Mouse (Mus musculus) adrenal gland, postnatal 25 days (tissue): ENCODE results near the gene Gm13289. TPM values are rescaled to one million over a fixed set of nuclear protein-coding genes. Genes with fewer than 3 reads are reported as not detected.
A peak's percentile ranks its signal among the peaks of the same experiment; 100 is the strongest.
"Not testable (repeated sequence)": the region's sequence is repeated elsewhere in the genome, so short reads cannot be mapped to it uniquely, and the experiment has no call there.

ENCODE experiments used
- DNase-seq: peaks from one replicate; pipeline ENCODE4 v3.0.0; 2021; ENCODE audit warnings: mixed read lengths
- total RNA-seq: library from RNA; stranded (reverse); gene quantifications from 2 replicates; pipeline ENCODE4 v1.2.3, GENCODE M21; 2021

The Gm13289 gene
- total RNA-seq, 1 experiment from 2014 or later, result not detected

DNA sequence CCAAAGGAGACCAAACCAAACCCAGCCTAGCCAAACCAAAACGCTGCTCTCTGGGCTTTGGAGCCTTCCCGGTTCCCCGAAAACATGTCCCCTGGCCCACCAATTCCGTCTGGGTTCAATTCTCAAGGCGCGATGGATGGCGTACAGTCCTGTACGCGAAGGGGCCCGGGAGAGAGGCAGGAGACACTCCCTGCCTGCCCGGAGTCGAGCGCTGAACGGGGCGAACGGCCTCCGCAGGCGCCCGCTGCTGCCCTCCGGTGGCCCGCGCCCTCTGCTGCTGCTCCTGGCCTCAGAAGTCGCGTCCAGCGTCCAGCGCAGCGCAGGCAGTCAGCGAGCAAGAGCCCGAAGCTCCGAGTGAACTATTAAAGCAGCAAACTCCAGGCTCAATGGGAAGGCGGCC, 5.6 kb downstream of the Gm13289 start:
- peak; percentile 22 for DNase-seq

DNA sequence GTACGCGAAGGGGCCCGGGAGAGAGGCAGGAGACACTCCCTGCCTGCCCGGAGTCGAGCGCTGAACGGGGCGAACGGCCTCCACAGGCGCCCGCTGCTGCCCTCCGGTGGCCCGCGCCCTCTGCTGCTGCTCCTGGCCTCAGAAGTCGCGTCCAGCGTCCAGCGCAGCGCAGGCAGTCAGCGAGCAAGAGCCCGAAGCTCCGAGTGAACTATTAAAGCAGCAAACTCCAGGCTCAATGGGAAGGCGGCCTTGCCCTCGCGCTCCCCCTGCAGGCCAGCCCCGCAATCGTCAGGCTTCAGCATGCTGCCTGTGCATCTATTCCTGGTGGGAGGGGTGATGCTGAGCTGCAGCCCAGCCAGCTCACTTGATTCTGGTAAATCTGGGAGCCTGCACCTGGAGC, 8.7 kb downstream of the Gm13289 start, which contains the start of gene Gm13276:
TSS of gene Gm13276 (plus strand) at position 301 of the 400 bp plus-strand sequence.
- DNase-seq, result not testable (repeated sequence)

DNA sequence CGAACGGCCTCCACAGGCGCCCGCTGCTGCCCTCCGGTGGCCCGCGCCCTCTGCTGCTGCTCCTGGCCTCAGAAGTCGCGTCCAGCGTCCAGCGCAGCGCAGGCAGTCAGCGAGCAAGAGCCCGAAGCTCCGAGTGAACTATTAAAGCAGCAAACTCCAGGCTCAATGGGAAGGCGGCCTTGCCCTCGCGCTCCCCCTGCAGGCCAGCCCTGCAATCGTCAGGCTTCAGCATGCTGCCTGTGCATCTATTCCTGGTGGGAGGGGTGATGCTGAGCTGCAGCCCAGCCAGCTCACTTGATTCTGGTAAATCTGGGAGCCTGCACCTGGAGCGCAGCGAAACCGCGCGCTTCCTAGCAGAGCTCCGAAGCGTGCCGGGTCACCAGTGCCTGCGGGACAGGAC, 11.7 kb downstream of the Gm13289 start, which contains the start of gene Gm13277:
TSS of gene Gm13277 (plus strand) at position 231 of the 400 bp plus-strand sequence.
- DNase-seq, result peak; percentile 60

DNA sequence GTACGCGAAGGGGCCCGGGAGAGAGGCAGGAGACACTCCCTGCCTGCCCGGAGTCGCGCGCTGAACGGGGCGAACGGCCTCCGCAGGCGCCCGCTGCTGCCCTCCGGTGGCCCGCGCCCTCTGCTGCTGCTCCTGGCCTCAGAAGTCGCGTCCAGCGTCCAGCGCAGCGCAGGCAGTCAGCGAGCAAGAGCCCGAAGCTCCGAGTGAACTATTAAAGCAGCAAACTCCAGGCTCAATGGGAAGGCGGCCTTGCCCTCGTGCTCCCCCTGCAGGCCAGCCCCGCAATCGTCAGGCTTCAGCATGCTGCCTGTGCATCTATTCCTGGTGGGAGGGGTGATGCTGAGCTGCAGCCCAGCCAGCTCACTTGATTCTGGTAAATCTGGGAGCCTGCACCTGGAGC, 14.5 kb downstream of the Gm13289 start, which contains the start of gene Gm13278:
TSS of gene Gm13278 (plus strand) at position 301 of the 400 bp plus-strand sequence.
- DNase-seq, result not testable (repeated sequence)

DNA sequence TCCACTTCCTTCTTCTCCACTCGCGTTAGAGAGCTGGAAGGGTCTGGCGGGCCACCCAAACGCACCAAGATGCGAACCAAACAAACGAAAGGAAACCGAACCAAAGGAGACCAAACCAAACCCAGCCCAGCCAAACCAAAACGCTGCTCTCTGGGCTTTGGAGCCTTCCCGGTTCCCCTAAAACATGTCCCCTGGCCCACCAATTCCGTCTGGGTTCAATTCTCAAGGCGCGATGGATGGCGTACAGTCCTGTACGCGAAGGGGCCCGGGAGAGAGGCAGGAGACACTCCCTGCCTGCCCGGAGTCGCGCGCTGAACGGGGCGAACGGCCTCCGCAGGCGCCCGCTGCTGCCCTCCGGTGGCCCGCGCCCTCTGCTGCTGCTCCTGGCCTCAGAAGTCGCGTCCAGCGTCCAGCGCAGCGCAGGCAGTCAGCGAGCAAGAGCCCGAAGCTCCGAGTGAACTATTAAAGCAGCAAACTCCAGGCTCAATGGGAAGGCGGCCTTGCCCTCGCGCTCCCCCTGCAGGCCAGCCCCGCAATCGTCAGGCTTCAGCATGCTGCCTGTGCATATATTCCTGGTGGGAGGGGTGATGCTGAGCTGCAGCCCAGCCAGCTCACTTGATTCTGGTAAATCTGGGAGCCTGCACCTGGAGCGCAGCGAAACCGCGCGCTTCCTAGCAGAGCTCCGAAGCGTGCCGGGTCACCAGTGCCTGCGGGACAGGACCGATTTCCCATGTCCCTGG, 17.4 kb downstream of the Gm13289 start, which contains the start of gene Gm13275:
TSS of gene Gm13275 (plus strand) at position 552 of the 740 bp plus-strand sequence.
- peak; percentile 17 for DNase-seq

DNA sequence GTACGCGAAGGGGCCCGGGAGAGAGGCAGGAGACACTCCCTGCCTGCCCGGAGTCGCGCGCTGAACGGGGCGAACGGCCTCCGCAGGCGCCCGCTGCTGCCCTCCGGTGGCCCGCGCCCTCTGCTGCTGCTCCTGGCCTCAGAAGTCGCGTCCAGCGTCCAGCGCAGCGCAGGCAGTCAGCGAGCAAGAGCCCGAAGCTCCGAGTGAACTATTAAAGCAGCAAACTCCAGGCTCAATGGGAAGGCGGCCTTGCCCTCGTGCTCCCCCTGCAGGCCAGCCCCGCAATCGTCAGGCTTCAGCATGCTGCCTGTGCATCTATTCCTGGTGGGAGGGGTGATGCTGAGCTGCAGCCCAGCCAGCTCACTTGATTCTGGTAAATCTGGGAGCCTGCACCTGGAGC, 20.4 kb downstream of the Gm13289 start, which contains the start of gene Gm13279:
TSS of gene Gm13279 (plus strand) at position 301 of the 400 bp plus-strand sequence.
- DNase-seq, result not testable (repeated sequence)

DNA sequence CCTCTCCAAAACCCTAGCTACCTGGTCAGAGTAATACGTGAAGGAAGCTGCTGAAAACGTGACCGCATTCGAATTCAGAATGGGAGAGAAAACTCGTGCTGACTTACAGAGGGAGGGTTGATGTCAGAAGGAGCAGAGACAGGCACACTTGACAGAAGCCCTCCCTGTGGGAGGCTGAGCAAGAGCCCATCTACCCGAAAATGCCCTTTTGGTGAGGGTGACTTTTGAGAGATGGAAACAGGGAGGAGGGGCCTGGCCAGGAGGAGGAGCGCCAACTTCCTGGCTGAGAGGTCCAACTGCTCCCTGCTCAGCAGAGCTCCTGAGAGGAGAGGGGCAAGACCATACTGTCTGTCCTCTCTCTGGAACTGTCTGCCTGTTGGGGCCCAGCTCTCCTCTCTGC, 22.6 kb downstream of the Gm13289 start, which contains the start of gene Gm13285:
TSS of gene Gm13285 (plus strand) at position 301 of the 400 bp plus-strand sequence.
- not testable (repeated sequence) for DNase-seq

DNA sequence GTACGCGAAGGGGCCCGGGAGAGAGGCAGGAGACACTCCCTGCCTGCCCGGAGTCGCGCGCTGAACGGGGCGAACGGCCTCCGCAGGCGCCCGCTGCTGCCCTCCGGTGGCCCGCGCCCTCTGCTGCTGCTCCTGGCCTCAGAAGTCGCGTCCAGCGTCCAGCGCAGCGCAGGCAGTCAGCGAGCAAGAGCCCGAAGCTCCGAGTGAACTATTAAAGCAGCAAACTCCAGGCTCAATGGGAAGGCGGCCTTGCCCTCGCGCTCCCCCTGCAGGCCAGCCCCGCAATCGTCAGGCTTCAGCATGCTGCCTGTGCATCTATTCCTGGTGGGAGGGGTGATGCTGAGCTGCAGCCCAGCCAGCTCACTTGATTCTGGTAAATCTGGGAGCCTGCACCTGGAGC, 26.2 kb downstream of the Gm13289 start, which contains the start of gene Gm13287:
TSS of gene Gm13287 (plus strand) at position 301 of the 400 bp plus-strand sequence.
- not testable (repeated sequence) for DNase-seq

DNA sequence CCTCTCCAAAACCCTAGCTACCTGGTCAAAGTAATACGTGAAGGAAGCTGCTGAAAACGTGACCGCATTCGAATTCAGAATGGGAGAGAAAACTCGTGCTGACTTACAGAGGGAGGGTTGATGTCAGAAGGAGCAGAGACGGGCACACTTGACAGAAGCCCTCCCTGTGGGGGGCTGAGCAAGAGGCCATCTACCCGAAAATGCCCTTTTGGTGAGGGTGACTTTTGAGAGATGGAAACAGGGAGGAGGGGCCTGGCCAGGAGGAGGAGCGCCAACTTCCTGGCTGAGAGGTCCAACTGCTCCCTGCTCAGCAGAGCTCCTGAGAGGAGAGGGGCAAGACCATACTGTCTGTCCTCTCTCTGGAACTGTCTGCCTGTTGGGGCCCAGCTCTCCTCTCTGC, 28.5 kb downstream of the Gm13289 start, which contains the start of gene Gm13288:
TSS of gene Gm13288 (plus strand) at position 301 of the 400 bp plus-strand sequence.
- DNase-seq, result not testable (repeated sequence)

DNA sequence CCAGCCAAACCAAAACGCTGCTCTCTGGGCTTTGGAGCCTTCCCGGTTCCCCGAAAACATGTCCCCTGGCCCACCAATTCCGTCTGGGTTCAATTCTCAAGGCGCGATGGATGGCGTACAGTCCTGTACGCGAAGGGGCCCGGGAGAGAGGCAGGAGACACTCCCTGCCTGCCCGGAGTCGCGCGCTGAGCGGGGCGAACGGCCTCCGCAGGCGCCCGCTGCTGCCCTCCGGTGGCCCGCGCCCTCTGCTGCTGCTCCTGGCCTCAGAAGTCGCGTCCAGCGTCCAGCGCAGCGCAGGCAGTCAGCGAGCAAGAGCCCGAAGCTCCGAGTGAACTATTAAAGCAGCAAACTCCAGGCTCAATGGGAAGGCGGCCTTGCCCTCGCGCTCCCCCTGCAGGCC, 29.0 kb downstream of the Gm13289 start:
- DNase-seq, result peak; percentile 26

DNA sequence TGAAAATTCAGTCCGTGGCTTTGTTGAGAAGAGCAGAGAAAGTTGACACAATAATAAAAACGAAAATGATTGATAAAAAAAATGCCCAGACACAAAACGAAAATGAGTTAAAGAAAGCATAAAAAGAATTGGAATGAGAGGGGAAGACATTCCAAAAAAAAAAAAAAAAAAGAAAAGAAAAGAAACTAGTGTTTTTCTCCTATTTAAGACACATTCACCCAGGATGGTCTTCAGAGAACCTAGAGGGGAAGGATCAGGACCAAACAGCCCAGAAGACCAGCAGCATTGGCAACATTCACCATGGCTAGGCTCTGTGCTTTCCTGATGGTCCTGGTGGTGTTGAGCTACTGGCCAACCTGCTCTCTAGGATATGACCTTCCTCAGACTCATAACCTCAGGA, 39.2 kb downstream of the Gm13289 start, which contains the start of gene Ifna7:
TSS of gene Ifna7 (plus strand) at position 301 of the 400 bp plus-strand sequence.
- DNase-seq, result no peak

DNA sequence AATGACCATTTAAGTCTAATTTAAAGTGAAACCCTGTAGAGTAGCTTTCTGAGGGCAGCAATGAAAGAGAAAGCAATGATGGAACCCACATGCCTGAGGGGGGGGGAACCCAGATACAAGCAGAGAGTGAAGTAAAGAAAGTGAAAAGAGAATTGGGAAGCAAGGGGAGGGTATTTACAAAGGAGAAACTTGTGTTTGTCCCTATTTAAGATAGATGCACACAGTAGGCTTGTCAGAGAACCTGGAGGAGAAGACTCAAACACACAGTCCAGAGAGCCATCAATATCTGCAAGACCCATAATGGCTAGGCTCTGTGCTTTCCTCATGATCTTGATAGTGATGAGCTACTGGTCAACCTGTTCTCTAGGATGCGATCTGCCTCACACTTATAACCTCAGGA, 42.9 kb downstream of the Gm13289 start, which contains the start of gene Ifna11:
TSS of gene Ifna11 (plus strand) at position 301 of the 400 bp plus-strand sequence.
- no peak for DNase-seq

DNA sequence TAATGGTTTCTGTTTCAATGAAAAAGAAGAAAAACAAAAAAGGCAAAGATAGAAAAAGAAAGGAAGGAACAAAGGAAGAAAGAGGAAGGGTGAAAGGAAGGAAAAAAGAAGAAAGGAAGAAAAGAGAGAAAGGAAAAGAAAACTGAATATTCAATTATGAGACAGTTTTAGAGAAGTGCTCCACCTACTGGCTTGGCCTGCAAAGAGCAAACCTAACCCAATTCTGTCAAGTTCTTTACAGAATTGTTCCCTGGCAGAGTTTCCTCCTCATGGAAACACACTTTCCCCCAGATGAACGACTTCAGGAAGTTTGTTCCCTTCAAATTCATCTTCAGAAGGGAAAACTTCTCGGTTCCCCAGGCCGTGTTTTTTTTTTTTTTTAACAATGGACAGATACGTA, 46.3 kb downstream of the Gm13289 start:
- DNase-seq, result no peak

Other genes starting within 250 kb of the Gm13289 start
- gene Ifna15, start 218.7 kb upstream of the Gm13289 start, total RNA-seq, result not detected in 2 replicates
- not detected in 2 replicates for gene Ifna14, start 205.1 kb upstream of the Gm13289 start, total RNA-seq
- gene Ifna9, start 184.5 kb upstream of the Gm13289 start, total RNA-seq, result not detected in 2 replicates
- not detected in 2 replicates for gene Ifna12, start 173.5 kb upstream of the Gm13289 start, total RNA-seq
- gene C87499, start 142.5 kb upstream of the Gm13289 start, total RNA-seq, result not detected in 2 replicates
- gene Ifna13, start 132.5 kb upstream of the Gm13289 start, total RNA-seq, result not detected in 2 replicates
- not detected in 2 replicates for gene Ifna16, start 100.0 kb upstream of the Gm13289 start, total RNA-seq
- gene Ifna2, start 93.0 kb upstream of the Gm13289 start, total RNA-seq, result not detected in 2 replicates
- gene Ifnab, start 85.6 kb upstream of the Gm13289 start, total RNA-seq, result not detected in 2 replicates
- 0.73 and 0.95 TPM in 2 replicates for gene Gm26566, start 55.1 kb upstream of the Gm13289 start, total RNA-seq
- 83.9 and 94.1 TPM in 2 replicates for gene Klhl9, start 54.5 kb upstream of the Gm13289 start, total RNA-seq
- gene Gm13271, start 22.1 kb upstream of the Gm13289 start, total RNA-seq, result not detected in 2 replicates
- gene Gm13283, start 16.8 kb upstream of the Gm13289 start, total RNA-seq, result not detected in 2 replicates
- not detected in 2 replicates for gene Gm13290, start 3.1 kb upstream of the Gm13289 start, total RNA-seq
- not detected in 2 replicates for gene Gm13272, start 2.9 kb downstream of the Gm13289 start, total RNA-seq
- not detected in 2 replicates for gene Ifnz, start 5.2 kb downstream of the Gm13289 start, total RNA-seq
- not detected in 2 replicates for gene Gm13276, start 8.8 kb downstream of the Gm13289 start, total RNA-seq
- not detected in 2 replicates for gene Gm13277, start 11.7 kb downstream of the Gm13289 start, total RNA-seq
- not detected in 2 replicates for gene Gm13278, start 14.6 kb downstream of the Gm13289 start, total RNA-seq
- gene Gm13275, start 17.6 kb downstream of the Gm13289 start, total RNA-seq, result not detected in 2 replicates
- gene Gm13279, start 20.5 kb downstream of the Gm13289 start, total RNA-seq, result not detected in 2 replicates
- gene Gm13285, start 22.7 kb downstream of the Gm13289 start, total RNA-seq, result 0.36 TPM in 1 of 2 replicates, not detected in the other
- not detected in 2 replicates for gene Gm13287, start 26.3 kb downstream of the Gm13289 start, total RNA-seq
- not detected in 2 replicates for gene Gm13288, start 28.6 kb downstream of the Gm13289 start, total RNA-seq
- gene Ifna7, start 39.3 kb downstream of the Gm13289 start, total RNA-seq, result not detected in 2 replicates
- gene Ifna11, start 43.0 kb downstream of the Gm13289 start, total RNA-seq, result not detected in 2 replicates
- gene Ifna6, start 50.5 kb downstream of the Gm13289 start, total RNA-seq, result not detected in 2 replicates
- not detected in 2 replicates for gene Ifna5, start 58.6 kb downstream of the Gm13289 start, total RNA-seq
- not detected in 2 replicates for gene Ifna4, start 64.9 kb downstream of the Gm13289 start, total RNA-seq
- gene Ifna1, start 73.2 kb downstream of the Gm13289 start, total RNA-seq, result not detected in 2 replicates
- gene Ifne, start 103.3 kb downstream of the Gm13289 start, total RNA-seq, result not detected in 2 replicates